Mouse (Mus musculus): ENCODE results near the gene Efhc1. TPM values are rescaled to one million over a fixed set of nuclear protein-coding genes. Genes with fewer than 3 reads are reported as not detected.

The Efhc1 gene
- 0.20 and 0.25 TPM in 2 replicates for polyA plus RNA-seq (2015; fragmentation: Nextera tagmentation; extraction: Ambion mirVana)

DNA sequence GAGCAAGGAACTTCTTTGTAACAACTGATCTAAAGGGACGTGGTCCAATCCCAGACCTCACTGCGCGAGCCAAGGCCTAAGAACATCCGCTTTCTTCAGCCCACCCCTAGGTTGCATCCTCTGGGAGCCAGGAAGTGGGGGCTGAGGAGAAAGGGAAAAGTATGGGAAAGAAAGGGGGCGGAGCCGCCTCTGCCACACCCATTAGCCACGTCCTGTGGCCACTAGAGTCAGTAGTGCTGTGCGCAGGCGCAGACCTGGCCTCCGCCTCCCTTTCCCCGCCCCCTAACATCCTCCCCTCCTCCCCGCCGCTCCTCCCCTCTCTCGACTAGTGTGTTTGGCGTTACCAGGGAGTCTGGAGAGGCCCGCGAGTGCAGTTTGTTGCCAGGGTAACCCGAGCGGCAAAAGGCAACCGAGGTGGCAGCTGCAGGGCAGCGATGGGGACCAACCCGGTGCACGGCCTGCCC lies at the start of gene Efhc1:
Gene Efhc1 (plus strand): TSS at position 327 of the 464 bp plus-strand sequence.
- H3K9ac ChIP-seq: no peak within 1 kb of the TSS
- no peaks in the 10 kb centered on the region for H3K36me3 ChIP-seq (replicated peaks)
- peak; percentile 91 for ATAC-seq (ENCODE audit: insufficient read depth)
- no peaks in the 10 kb centered on the region for H3K27me3 ChIP-seq
- no peaks in the 10 kb centered on the region for H3K9me3 ChIP-seq (replicated peaks)
- peaks cover 14% of the 10 kb centered on the region for H3K4me1 ChIP-seq (replicated peaks)
- peak within 1 kb of the TSS; percentile 78 for H3K4me2 ChIP-seq
- 0 out of 2 replicates have a peak within 1 kb of the TSS, but pooled peaks have one; percentile 19 for H3K27ac ChIP-seq (replicated peaks)
- WGBS (ENCODE audit: insufficient replicate concordance): 2% methylated on average over 23 of the region's 23 CpGs
- H3K4me3 ChIP-seq (replicated peaks): peak within 1 kb of the TSS; percentile 59

DNA sequence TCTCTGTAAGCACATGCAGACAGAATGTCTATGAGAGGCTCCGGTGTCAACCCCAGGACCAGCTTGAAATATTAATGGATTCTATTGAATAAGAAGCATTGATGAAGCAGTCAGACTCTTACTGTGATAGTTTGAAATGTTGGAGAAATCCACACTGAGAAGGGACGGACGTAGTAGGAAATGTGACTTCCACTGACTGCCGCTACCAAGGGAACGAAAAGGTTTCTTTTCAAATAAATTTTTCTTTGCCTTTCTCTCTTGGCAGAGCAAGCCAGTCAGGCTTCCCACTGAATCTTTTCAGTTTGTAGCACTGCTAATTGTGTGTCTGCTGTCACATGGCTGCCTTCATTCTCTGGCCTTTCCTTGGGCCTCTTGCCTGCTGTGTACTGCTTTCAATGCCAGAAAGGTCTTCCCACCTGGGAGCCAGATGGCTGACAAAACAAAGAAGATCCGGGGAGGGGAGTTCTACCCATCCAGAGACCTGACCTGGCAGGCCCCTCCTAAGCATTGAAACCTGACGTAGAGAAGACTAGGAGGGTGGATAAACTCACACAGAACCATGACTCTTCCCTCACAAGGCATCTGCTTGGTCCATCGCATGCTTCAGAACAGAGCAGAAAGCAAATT lies 45.8 kb upstream of the Efhc1 start:
- Histone ChIP-seq H3K4me3 (replicated peaks) (no peak overlapping the region), H3K9me3 (replicated peaks) (no peaks in the 10 kb centered on the region), H3K4me2 (no peak overlapping the region), H3K27me3 (no peaks in the 10 kb centered on the region), H3K27ac (replicated peaks) (no peak overlapping the region), H3K4me1 (replicated peaks) (no peaks in the 10 kb centered on the region), H3K36me3 (replicated peaks) (no peaks in the 10 kb centered on the region), H3K9ac (no peak overlapping the region)
- no peak for ATAC-seq (ENCODE audit: insufficient read depth)
- 77% methylated on average over 8 of the region's 8 CpGs for WGBS (ENCODE audit: insufficient replicate concordance)

DNA sequence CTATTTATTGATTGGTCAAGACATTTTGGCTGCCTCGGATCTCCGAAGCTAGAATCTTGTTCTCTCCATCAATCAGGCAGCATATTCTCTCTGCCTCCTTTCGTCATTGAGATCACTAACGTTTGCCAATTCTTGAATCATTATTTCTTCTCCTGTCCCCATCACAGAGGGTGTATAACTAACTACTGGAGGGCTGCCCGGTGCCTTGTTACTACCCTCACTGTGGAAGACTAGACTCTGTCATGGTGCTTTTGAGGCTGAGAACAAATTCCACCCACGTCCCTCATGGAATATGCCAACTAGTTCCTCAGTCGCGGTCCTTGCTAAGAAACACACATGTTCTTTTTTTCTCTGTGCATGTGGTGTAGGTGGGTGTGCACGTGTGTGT lies 45.3 kb upstream of the Efhc1 start:
- no peak overlapping the region for H3K9ac ChIP-seq
- H3K4me3 ChIP-seq (replicated peaks): no peak overlapping the region
- no peaks in the 10 kb centered on the region for H3K27me3 ChIP-seq
- H3K36me3 ChIP-seq (replicated peaks): no peaks in the 10 kb centered on the region
- no peaks in the 10 kb centered on the region for H3K9me3 ChIP-seq (replicated peaks)
- 74% methylated on average over 9 of the region's 9 CpGs for WGBS (ENCODE audit: insufficient replicate concordance)
- no peak overlapping the region for H3K27ac ChIP-seq (replicated peaks)
- no peak overlapping the region for H3K4me2 ChIP-seq
- no peak for ATAC-seq (ENCODE audit: insufficient read depth)
- H3K4me1 ChIP-seq (replicated peaks): no peaks in the 10 kb centered on the region

DNA sequence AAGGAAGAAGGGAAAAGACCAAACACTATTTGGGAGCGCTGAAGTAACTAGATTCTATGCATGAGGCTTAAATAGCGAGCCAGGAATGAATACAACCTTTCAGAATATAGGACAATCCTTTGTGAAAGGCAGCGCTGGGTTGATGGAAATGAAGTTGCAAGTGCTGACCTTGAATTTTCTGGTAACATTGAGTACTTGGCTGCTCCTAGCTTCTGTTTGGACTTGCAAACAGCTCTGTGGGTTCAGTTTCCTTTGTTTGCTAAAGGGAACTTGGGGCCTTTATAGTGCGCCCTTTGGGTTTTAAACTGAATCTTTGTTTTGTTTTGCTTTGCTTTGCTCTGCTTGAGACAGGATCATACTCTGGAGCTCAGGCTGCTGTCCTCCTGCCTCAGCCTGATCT lies 42.9 kb upstream of the Efhc1 start:
- Histone ChIP-seq H3K27ac (replicated peaks) (no peak overlapping the region), H3K4me2 (no peak overlapping the region), H3K9me3 (replicated peaks) (no peaks in the 10 kb centered on the region), H3K9ac (no peak overlapping the region), H3K36me3 (replicated peaks) (no peaks in the 10 kb centered on the region), H3K4me3 (replicated peaks) (no peak overlapping the region), H3K27me3 (no peaks in the 10 kb centered on the region), H3K4me1 (replicated peaks) (no peaks in the 10 kb centered on the region)
- ATAC-seq (ENCODE audit: insufficient read depth): no peak
- 56% methylated on average over 4 of the region's 4 CpGs for WGBS (ENCODE audit: insufficient replicate concordance)

DNA sequence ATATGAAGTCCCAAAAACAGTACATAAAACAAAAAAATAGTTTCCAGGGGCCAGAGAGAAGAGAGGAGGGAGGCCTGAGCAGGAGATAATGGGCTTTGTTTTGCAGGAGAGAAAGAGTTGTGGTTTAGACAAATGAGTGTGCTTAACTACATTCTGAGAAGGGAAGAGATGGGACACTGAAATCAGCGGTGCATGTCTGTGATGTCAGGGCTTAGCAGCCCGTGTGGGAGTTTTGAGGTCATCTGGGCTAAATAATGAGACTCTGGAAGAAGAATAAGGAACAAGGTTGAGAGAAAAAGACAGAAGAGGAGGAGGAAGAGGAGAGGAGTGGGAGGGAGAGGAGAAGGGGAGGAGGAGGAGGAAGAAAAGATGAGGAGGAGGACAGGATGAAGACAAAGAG lies 39.3 kb upstream of the Efhc1 start:
- H3K9me3 ChIP-seq (replicated peaks): no peaks in the 10 kb centered on the region
- no peak overlapping the region for H3K4me2 ChIP-seq
- no peak overlapping the region for H3K27ac ChIP-seq (replicated peaks)
- ATAC-seq (ENCODE audit: insufficient read depth): no peak
- no peaks in the 10 kb centered on the region for H3K27me3 ChIP-seq
- no peaks in the 10 kb centered on the region for H3K4me1 ChIP-seq (replicated peaks)
- H3K36me3 ChIP-seq (replicated peaks): no peaks in the 10 kb centered on the region
- no peak overlapping the region for H3K4me3 ChIP-seq (replicated peaks)
- 15% methylated on average over 2 of the region's 2 CpGs for WGBS (ENCODE audit: insufficient replicate concordance)
- H3K9ac ChIP-seq: no peak overlapping the region

DNA sequence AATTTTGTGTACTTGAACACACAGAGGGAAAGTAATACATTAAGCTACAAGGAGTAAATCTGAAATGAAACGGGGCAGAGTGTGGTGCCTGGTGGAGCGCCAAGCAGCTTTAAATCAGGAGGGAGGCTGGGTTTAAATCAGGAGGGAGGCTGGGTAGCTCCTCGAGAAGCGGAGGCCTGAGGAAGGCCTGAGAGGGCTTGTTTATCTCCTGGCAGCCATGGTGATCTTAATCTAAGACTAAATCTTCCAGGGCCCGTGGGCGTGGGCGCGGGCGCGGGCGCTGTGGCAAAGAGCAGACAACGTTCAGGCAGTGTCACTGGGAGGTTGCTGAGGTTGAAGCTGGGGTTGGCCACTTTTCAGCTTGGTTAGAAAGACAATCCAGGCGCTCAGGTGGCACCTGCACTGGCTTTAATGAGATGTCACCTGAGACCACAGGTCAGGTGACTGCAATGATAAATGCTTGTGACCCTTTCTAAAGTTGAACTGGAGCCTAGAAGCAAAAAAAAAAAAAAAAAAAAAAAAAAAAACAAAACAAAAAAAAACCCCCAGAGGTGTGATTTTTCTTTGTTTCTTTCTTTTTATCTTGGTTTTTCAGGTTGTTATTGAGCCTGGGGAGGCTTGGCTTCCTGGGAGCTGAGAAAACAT lies 38.8 kb upstream of the Efhc1 start:
- Histone ChIP-seq H3K9ac (no peak overlapping the region), H3K4me2 (no peak overlapping the region), H3K27me3 (no peaks in the 10 kb centered on the region), H3K36me3 (replicated peaks) (no peaks in the 10 kb centered on the region), H3K4me1 (replicated peaks) (no peaks in the 10 kb centered on the region), H3K4me3 (replicated peaks) (no peak overlapping the region), H3K9me3 (replicated peaks) (no peaks in the 10 kb centered on the region), H3K27ac (replicated peaks) (no peak overlapping the region)
- 23% methylated on average over 13 of the region's 13 CpGs for WGBS (ENCODE audit: insufficient replicate concordance)
- no peak for ATAC-seq (ENCODE audit: insufficient read depth)

DNA sequence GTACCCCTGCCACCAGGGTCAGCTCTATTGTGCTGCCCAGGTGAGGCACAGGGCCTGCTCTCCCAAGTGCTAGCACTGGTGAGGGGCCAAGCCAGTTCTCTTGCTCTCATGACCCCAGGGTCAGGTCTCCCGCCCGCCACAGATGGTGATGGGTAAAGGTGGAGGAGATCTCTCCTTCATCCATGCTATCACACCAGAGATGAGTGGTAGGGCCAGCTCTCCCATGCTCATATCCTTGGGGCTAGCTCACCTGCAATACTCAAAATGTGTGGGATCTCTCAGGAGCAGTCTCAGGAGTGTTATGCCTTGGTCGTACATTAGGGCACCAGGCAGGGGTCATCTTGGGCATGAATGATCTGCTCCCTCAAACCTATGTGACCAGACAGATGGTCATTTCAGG lies 36.7 kb upstream of the Efhc1 start:
- no peaks in the 10 kb centered on the region for H3K9me3 ChIP-seq (replicated peaks)
- H3K9ac ChIP-seq: no peak overlapping the region
- no peaks in the 10 kb centered on the region for H3K4me1 ChIP-seq (replicated peaks)
- no peak overlapping the region for H3K4me2 ChIP-seq
- H3K27ac ChIP-seq (replicated peaks): no peak overlapping the region
- no peaks in the 10 kb centered on the region for H3K27me3 ChIP-seq
- H3K36me3 ChIP-seq (replicated peaks): no peaks in the 10 kb centered on the region
- no peak for ATAC-seq (ENCODE audit: insufficient read depth)
- no peak overlapping the region for H3K4me3 ChIP-seq (replicated peaks)
- WGBS (ENCODE audit: insufficient replicate concordance): 64% methylated on average over 3 of the region's 3 CpGs

DNA sequence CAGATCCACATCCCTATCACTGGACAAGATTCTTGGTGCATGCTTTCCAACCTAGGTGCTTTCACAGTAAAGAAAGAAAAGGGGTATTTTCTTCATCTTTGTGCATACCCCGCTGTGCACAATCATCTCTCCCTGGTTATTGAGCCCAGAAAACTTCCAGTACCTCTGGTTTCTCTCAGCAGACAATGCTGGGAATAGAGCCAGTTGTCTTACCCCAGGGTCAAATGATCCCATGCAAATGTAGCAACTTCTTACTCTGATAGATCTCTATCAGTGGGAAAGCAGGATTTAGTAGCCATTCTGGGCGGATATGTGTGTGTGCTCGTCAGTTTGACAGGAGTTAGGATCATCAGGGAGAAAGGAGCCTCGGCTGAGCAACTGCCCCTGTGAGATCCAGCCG lies 35.8 kb upstream of the Efhc1 start:
- no peaks in the 10 kb centered on the region for H3K27me3 ChIP-seq
- no peak overlapping the region for H3K9ac ChIP-seq
- 61% methylated on average over 5 of the region's 5 CpGs for WGBS (ENCODE audit: insufficient replicate concordance)
- no peaks in the 10 kb centered on the region for H3K4me1 ChIP-seq (replicated peaks)
- H3K4me3 ChIP-seq (replicated peaks): no peak overlapping the region
- H3K9me3 ChIP-seq (replicated peaks): no peaks in the 10 kb centered on the region
- H3K36me3 ChIP-seq (replicated peaks): no peaks in the 10 kb centered on the region
- H3K4me2 ChIP-seq: no peak overlapping the region
- H3K27ac ChIP-seq (replicated peaks): no peak overlapping the region
- no peak for ATAC-seq (ENCODE audit: insufficient read depth)

DNA sequence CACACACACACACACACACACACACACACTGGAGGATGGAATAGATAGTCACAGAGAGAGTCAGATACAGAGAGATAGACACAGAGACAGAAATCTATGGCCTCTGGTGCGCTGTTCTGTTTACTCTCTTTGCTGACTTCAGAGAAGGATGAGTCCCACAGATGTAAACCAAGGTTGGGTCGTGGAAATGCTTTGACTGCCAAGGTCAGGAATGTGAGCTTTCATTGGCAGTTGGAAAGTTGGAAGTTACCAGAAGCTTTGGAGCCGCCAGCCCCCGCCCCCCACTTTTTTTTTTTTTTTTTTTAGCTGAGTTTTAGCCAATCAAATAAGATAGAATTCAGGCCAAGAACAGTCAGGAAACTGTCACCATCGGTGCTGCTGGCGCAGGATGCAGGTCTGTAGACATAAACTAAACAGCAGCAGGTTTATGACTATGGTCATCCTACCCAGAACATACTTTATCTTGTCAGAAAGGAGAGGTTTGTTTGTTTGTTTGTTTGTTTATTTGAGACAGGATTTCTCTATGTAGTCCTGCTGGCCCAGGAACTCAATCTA lies 33.9 kb upstream of the Efhc1 start:
- H3K4me2 ChIP-seq: no peak overlapping the region
- no peak for ATAC-seq (ENCODE audit: insufficient read depth)
- no peaks in the 10 kb centered on the region for H3K36me3 ChIP-seq (replicated peaks)
- WGBS (ENCODE audit: insufficient replicate concordance): 51% methylated on average over 6 of the region's 6 CpGs
- no peak overlapping the region for H3K9ac ChIP-seq
- H3K4me3 ChIP-seq (replicated peaks): no peak overlapping the region
- no peaks in the 10 kb centered on the region for H3K4me1 ChIP-seq (replicated peaks)
- no peaks in the 10 kb centered on the region for H3K9me3 ChIP-seq (replicated peaks)
- H3K27ac ChIP-seq (replicated peaks): no peak overlapping the region
- no peaks in the 10 kb centered on the region for H3K27me3 ChIP-seq

DNA sequence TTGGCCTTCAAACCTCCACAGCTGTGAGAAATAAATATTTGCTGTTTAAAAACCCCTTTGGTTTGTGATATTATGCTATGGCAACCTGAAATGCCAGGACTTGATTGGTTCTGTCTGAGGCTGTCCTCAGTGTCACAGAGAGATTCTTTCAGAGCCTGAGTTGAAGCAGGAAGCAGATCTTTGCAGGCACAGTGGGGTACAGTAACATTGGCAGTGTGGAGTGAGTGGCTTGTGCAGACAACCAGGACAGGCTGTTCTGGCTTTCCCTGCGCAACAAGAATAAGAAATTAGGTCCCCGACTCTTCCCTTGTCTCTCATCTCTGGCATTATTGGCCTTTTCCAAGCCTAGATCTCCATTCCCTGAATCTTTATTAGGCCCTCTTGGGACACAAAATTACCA lies 31.7 kb upstream of the Efhc1 start:
- H3K27me3 ChIP-seq: no peaks in the 10 kb centered on the region
- H3K4me3 ChIP-seq (replicated peaks): no peak overlapping the region
- H3K9ac ChIP-seq: no peak overlapping the region
- H3K27ac ChIP-seq (replicated peaks): no peak overlapping the region
- H3K36me3 ChIP-seq (replicated peaks): no peaks in the 10 kb centered on the region
- H3K9me3 ChIP-seq (replicated peaks): no peaks in the 10 kb centered on the region
- 68% methylated on average over 2 of the region's 2 CpGs for WGBS (ENCODE audit: insufficient replicate concordance)
- H3K4me1 ChIP-seq (replicated peaks): no peaks in the 10 kb centered on the region
- ATAC-seq (ENCODE audit: insufficient read depth): no peak
- no peak overlapping the region for H3K4me2 ChIP-seq

DNA sequence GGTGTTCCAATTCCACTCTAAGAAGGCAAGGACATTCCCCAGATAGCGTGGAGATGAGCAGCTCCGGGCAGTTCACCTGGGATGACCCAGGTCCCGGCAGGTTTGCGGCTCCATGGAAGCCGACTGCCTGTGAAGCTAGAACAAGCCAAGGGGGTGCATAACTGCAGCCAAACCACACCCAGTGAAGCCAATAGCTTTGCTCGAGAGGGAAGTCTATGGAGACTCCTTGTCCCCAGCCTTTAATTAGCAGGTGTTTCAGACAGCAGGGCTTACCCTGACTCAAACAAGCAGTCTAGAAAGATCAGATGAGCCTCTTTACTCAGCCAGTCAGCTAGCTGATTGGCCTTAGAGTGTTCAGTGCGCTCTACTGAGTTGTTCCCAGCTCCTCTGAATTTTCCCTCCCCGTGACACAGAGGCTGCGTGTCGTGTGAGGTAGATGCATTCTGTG lies 30.3 kb upstream of the Efhc1 start:
- Histone ChIP-seq H3K9me3 (replicated peaks) (no peaks in the 10 kb centered on the region), H3K36me3 (replicated peaks) (no peaks in the 10 kb centered on the region), H3K4me1 (replicated peaks) (no peaks in the 10 kb centered on the region), H3K4me3 (replicated peaks) (no peak overlapping the region), H3K9ac (no peak overlapping the region), H3K4me2 (no peak overlapping the region), H3K27me3 (no peaks in the 10 kb centered on the region), H3K27ac (replicated peaks) (no peak overlapping the region)
- no peak for ATAC-seq (ENCODE audit: insufficient read depth)
- WGBS (ENCODE audit: insufficient replicate concordance): 69% methylated on average over 10 of the region's 10 CpGs
